Mouse (Mus musculus): ENCODE results near the gene Igfals. TPM values are rescaled to one million over a fixed set of nuclear protein-coding genes. Genes with fewer than 3 reads are reported as not detected.

Igfals gene
- total RNA-seq, 2 experiments from 2014 or later, result 9.9 to 14.0 TPM

Other genes starting within 250 kb of the Igfals start
- 10 to 100 TPM; 86.0 to 95.6 TPM for gene Tsc2, start 233.4 kb upstream of the Igfals start, total RNA-seq (2021)
- gene Nthl1, start 233.3 kb upstream of the Igfals start, total RNA-seq (2021), result 1 to 10 TPM; 3.2 to 3.4 TPM
- gene Slc9a3r2, start 215.7 kb upstream of the Igfals start, total RNA-seq (2021), result 100 to 1,000 TPM; 108 to 133 TPM
- not detected for gene Npw, start 207.5 kb upstream of the Igfals start, total RNA-seq (2021)
- 10 to 100 TPM; 25.1 to 25.4 TPM for gene Zfp598, start 196.3 kb upstream of the Igfals start, total RNA-seq (2021)
- gene Syngr3, start 176.0 kb upstream of the Igfals start, total RNA-seq (2021), result not detected
- 10 to 100 TPM; 18.9 to 19.8 TPM for gene Gfer, start 169.8 kb upstream of the Igfals start, total RNA-seq (2021)
- 1 to 10 TPM in 1 of 2 experiments, under 1 TPM in 1; 0.93 to 2.9 TPM for gene Noxo1, start 169.8 kb upstream of the Igfals start, total RNA-seq (2021)
- 10 to 100 TPM; 20.8 to 21.5 TPM for gene Tbl3, start 158.3 kb upstream of the Igfals start, total RNA-seq (2021)
- not detected for gene Rnf151, start 147.9 kb upstream of the Igfals start, total RNA-seq (2021)
- gene Rps2, start 147.9 kb upstream of the Igfals start, total RNA-seq (2021), result 100 to 1,000 TPM; 730 to 736 TPM
- gene Ndufb10, start 141.5 kb upstream of the Igfals start, total RNA-seq (2021), result 100 to 1,000 TPM; 845 to 899 TPM
- gene Rpl3l, start 138.2 kb upstream of the Igfals start, total RNA-seq (2021), result 10 to 100 TPM; 67.3 to 69.8 TPM
- gene Msrb1, start 129.4 kb upstream of the Igfals start, total RNA-seq (2021), result 100 to 1,000 TPM; 123 to 163 TPM
- gene Hs3st6, start 113.0 kb upstream of the Igfals start, total RNA-seq (2021), result not detected
- gene Meiob, start 61.7 kb upstream of the Igfals start, total RNA-seq (2021), result not detected
- gene Hagh, start 25.9 kb upstream of the Igfals start, total RNA-seq (2021), result 100 to 1,000 TPM; 110 to 117 TPM
- gene Fahd1, start 15.6 kb upstream of the Igfals start, total RNA-seq (2021), result 10 to 100 TPM; 62.4 to 66.0 TPM
- gene Nubp2, start 20.4 kb downstream of the Igfals start, total RNA-seq (2021), result 10 to 100 TPM; 27.0 to 27.8 TPM
- gene Spsb3, start 20.6 kb downstream of the Igfals start, total RNA-seq (2021), result 10 to 100 TPM; 41.3 to 45.8 TPM
- 10 to 100 TPM; 17.1 to 23.7 TPM for gene Eme2, start 29.1 kb downstream of the Igfals start, total RNA-seq (2021)
- gene Mrps34, start 29.1 kb downstream of the Igfals start, total RNA-seq (2021), result 100 to 1,000 TPM; 114 to 116 TPM
- gene Nme3, start 30.5 kb downstream of the Igfals start, total RNA-seq (2021), result 10 to 100 TPM; 45.4 to 54.6 TPM
- gene Mapk8ip3, start 71.0 kb downstream of the Igfals start, total RNA-seq (2021), result 10 to 100 TPM; 64.0 to 66.9 TPM
- 10 to 100 TPM; 19.4 to 22.9 TPM for gene Jpt2, start 94.7 kb downstream of the Igfals start, total RNA-seq (2021)
- 10 to 100 TPM; 15.2 to 15.9 TPM for gene Cramp1l, start 149.8 kb downstream of the Igfals start, total RNA-seq (2021)
- 1 to 10 TPM; 7.3 to 7.8 TPM for gene Ift140, start 150.1 kb downstream of the Igfals start, total RNA-seq (2021)
- gene Tmem204, start 217.6 kb downstream of the Igfals start, total RNA-seq (2021), result 10 to 100 TPM; 42.1 to 42.2 TPM
- 10 to 100 TPM; 15.2 to 16.8 TPM for gene Telo2, start 250.0 kb downstream of the Igfals start, total RNA-seq (2021)

Data from heart, postnatal 10 days (tissue).